Mouse (Mus musculus): Measurements from ENCODE around the gene Adam12.

GRCm38 (mm10) chr7:133872701-133873100, 359.2 kb downstream of the Adam12 start:
- TF ChIP-seq CTCF (IDR thresholded peaks at IDR 0.05; ENCODE audit: low read depth, low read length) (no peak), POLR2A (IDR thresholded peaks at IDR 0.05; ENCODE audit: extremely low read depth, insufficient read depth, low read length) (no peak)
